Mouse (Mus musculus): ENCODE measurements at regions not wholly inside any gene's neighbourhood (a gene's known extent, or its start where the extent isn't known, plus 50 kb on each side); places are given as distances from the start of the nearest gene placed in this dataset.
"Not testable (repeated sequence)": the region's sequence is repeated elsewhere in the genome, so short reads cannot be mapped to it uniquely, and the experiment has no call there.

- no peaks in the 10 kb centered on the region for H3K27me3 ChIP-seq (ENCODE audit: insufficient read depth, low read length)
- no peak overlapping the region for H3K27ac ChIP-seq (ENCODE audit: low read depth)
- H3K36me3 ChIP-seq (ENCODE audit: insufficient read depth): no peaks in the 10 kb centered on the region
- 81% methylated on average over 6 of the region's 6 CpGs for WGBS
- no peak for TF ChIP-seq CTCF (IDR thresholded peaks at IDR 0.05; ENCODE audit: low read depth)
- no peaks in the 10 kb centered on the region; the same call in 1 of the 2 replicates for H3K9me3 ChIP-seq (ENCODE audit: low read depth, low read length)
- no peak for ATAC-seq (ENCODE audit: insufficient read depth)
- H3K4me2 ChIP-seq: no peak overlapping the region
- no peaks in the 10 kb centered on the region for H3K4me1 ChIP-seq (ENCODE audit: insufficient read depth)
- H3K9ac ChIP-seq: no peak overlapping the region
- no peak for DNase-seq
- no peak overlapping the region for H3K4me3 ChIP-seq (ENCODE audit: low read depth, low read length)
Observed at GRCm38 (mm10) chr10:70837326-70837725, 181.6 kb upstream of the Phyhipl start.

- H3K9ac ChIP-seq: no peak overlapping the region
- ATAC-seq (ENCODE audit: insufficient read depth): no peak
- DNase-seq: peak; percentile 11
- no peak overlapping the region for H3K27ac ChIP-seq (ENCODE audit: low read depth)
- no peaks in the 10 kb centered on the region for H3K27me3 ChIP-seq (ENCODE audit: insufficient read depth, low read length)
- 32% methylated on average over 4 of the region's 4 CpGs for WGBS
- no peak for TF ChIP-seq CTCF (IDR thresholded peaks at IDR 0.05; ENCODE audit: low read depth)
- H3K4me2 ChIP-seq: no peak overlapping the region
- no peak overlapping the region for H3K4me3 ChIP-seq (ENCODE audit: low read depth, low read length)
- H3K4me1 ChIP-seq (ENCODE audit: insufficient read depth): no peaks in the 10 kb centered on the region
- no peaks in the 10 kb centered on the region; the same call in 1 of the 2 replicates for H3K9me3 ChIP-seq (ENCODE audit: low read depth, low read length)
- no peaks in the 10 kb centered on the region for H3K36me3 ChIP-seq (ENCODE audit: insufficient read depth)
Observed at GRCm38 (mm10) chr10:70832616-70833015, 176.9 kb upstream of the Phyhipl start.

GRCm38 (mm10) chr10:70828217-70828616, 172.5 kb upstream of the Phyhipl start:
- DNase-seq (peak; percentile 3), ATAC-seq (ENCODE audit: insufficient read depth) (no peak)
- no peaks in the 10 kb centered on the region for H3K27me3 ChIP-seq (ENCODE audit: insufficient read depth, low read length)
- H3K4me1 ChIP-seq (ENCODE audit: insufficient read depth): no peaks in the 10 kb centered on the region
- H3K9me3 ChIP-seq (ENCODE audit: low read depth, low read length): no peaks in the 10 kb centered on the region
- no peak overlapping the region for H3K9ac ChIP-seq
- H3K4me3 ChIP-seq (ENCODE audit: low read depth, low read length): no peak overlapping the region
- no peak for TF ChIP-seq CTCF (IDR thresholded peaks at IDR 0.05; ENCODE audit: low read depth)
- H3K27ac ChIP-seq (ENCODE audit: low read depth): no peak overlapping the region
- 53% methylated on average over 4 of the region's 4 CpGs for WGBS
- H3K4me2 ChIP-seq: no peak overlapping the region
- no peaks in the 10 kb centered on the region for H3K36me3 ChIP-seq (ENCODE audit: insufficient read depth)

GRCm38 (mm10) chr10:70827522-70827921, 171.8 kb upstream of the Phyhipl start:
- not testable (repeated sequence) for DNase-seq; H3K4me1 ChIP-seq (ENCODE audit: insufficient read depth); H3K9ac ChIP-seq; H3K4me3 ChIP-seq (ENCODE audit: low read depth, low read length); H3K36me3 ChIP-seq (ENCODE audit: insufficient read depth); ATAC-seq (ENCODE audit: insufficient read depth); H3K4me2 ChIP-seq; H3K27ac ChIP-seq (ENCODE audit: low read depth); H3K27me3 ChIP-seq (ENCODE audit: insufficient read depth, low read length); H3K9me3 ChIP-seq (ENCODE audit: low read depth, low read length)
- WGBS: 85% methylated on average over 2 of the region's 2 CpGs

GRCm38 (mm10) chr10:70826706-70827105, 170.9 kb upstream of the Phyhipl start:
- H3K36me3 ChIP-seq (ENCODE audit: insufficient read depth): no peaks in the 10 kb centered on the region
- DNase-seq: no peak
- 63% methylated on average over 7 of the region's 7 CpGs for WGBS
- H3K4me1 ChIP-seq (ENCODE audit: insufficient read depth): no peaks in the 10 kb centered on the region
- no peaks in the 10 kb centered on the region for H3K9me3 ChIP-seq (ENCODE audit: low read depth, low read length)
- no peaks in the 10 kb centered on the region for H3K27me3 ChIP-seq (ENCODE audit: insufficient read depth, low read length)
- no peak for ATAC-seq (ENCODE audit: insufficient read depth)
- no peak overlapping the region for H3K4me2 ChIP-seq
- H3K9ac ChIP-seq: no peak overlapping the region
- H3K27ac ChIP-seq (ENCODE audit: low read depth): no peak overlapping the region
- TF ChIP-seq CTCF (IDR thresholded peaks at IDR 0.05; ENCODE audit: low read depth): no peak
- no peak overlapping the region for H3K4me3 ChIP-seq (ENCODE audit: low read depth, low read length)

- Histone ChIP-seq H3K4me2 (no peak overlapping the region), H3K9me3 (ENCODE audit: low read depth, low read length) (no peaks in the 10 kb centered on the region), H3K27ac (ENCODE audit: low read depth) (no peak overlapping the region), H3K27me3 (ENCODE audit: insufficient read depth, low read length) (no peaks in the 10 kb centered on the region), H3K4me1 (ENCODE audit: insufficient read depth) (no peaks in the 10 kb centered on the region), H3K36me3 (ENCODE audit: insufficient read depth) (no peaks in the 10 kb centered on the region), H3K4me3 (ENCODE audit: low read depth, low read length) (no peak overlapping the region), H3K9ac (no peak overlapping the region)
- 80% methylated on average over 4 of the region's 4 CpGs for WGBS
- ATAC-seq (ENCODE audit: insufficient read depth) (no peak), DNase-seq (no peak)
- no peak for TF ChIP-seq CTCF (IDR thresholded peaks at IDR 0.05; ENCODE audit: low read depth)
Observed at GRCm38 (mm10) chr10:70825451-70825850, 169.7 kb upstream of the Phyhipl start.

- ATAC-seq (ENCODE audit: insufficient read depth): no peak
- no peak for TF ChIP-seq CTCF (IDR thresholded peaks at IDR 0.05; ENCODE audit: low read depth)
- H3K9ac ChIP-seq: no peak overlapping the region
- H3K9me3 ChIP-seq (ENCODE audit: low read depth, low read length): no peaks in the 10 kb centered on the region
- H3K36me3 ChIP-seq (ENCODE audit: insufficient read depth): no peaks in the 10 kb centered on the region
- no peaks in the 10 kb centered on the region for H3K27me3 ChIP-seq (ENCODE audit: insufficient read depth, low read length)
- H3K27ac ChIP-seq (ENCODE audit: low read depth): no peak overlapping the region
- H3K4me3 ChIP-seq (ENCODE audit: low read depth, low read length): no peak overlapping the region
- DNase-seq: no peak
- no peak overlapping the region for H3K4me2 ChIP-seq
- WGBS: 83% methylated on average over 5 of the region's 5 CpGs
- no peaks in the 10 kb centered on the region for H3K4me1 ChIP-seq (ENCODE audit: insufficient read depth)
Observed at GRCm38 (mm10) chr10:70824461-70824860, 168.7 kb upstream of the Phyhipl start.

- no peaks in the 10 kb centered on the region for H3K36me3 ChIP-seq (ENCODE audit: insufficient read depth)
- ATAC-seq (ENCODE audit: insufficient read depth) (no peak), DNase-seq (no peak)
- H3K9me3 ChIP-seq (ENCODE audit: low read depth, low read length): no peaks in the 10 kb centered on the region
- no peak overlapping the region for H3K9ac ChIP-seq
- no peak overlapping the region for H3K27ac ChIP-seq (ENCODE audit: low read depth)
- H3K4me2 ChIP-seq: no peak overlapping the region
- H3K4me3 ChIP-seq (ENCODE audit: low read depth, low read length): no peak overlapping the region
- WGBS: 63% methylated on average over 2 of the region's 2 CpGs
- no peaks in the 10 kb centered on the region for H3K4me1 ChIP-seq (ENCODE audit: insufficient read depth)
- H3K27me3 ChIP-seq (ENCODE audit: insufficient read depth, low read length): no peaks in the 10 kb centered on the region
- no peak for TF ChIP-seq CTCF (IDR thresholded peaks at IDR 0.05; ENCODE audit: low read depth)
Observed at GRCm38 (mm10) chr10:70819951-70820350, 164.2 kb upstream of the Phyhipl start.
